Mouse (Mus musculus) adrenal gland, postnatal 4 days (tissue): ENCODE data around the gene Sipa1l3. TPM values are rescaled to one million over a fixed set of nuclear protein-coding genes. Genes with fewer than 3 reads are reported as not detected.

ENCODE experiments used
- DNase-seq, 2 experiments: peaks; one replicate each; pipeline ENCODE4 v3.0.0; 2021 to 2022; ENCODE audit warnings: low spot score in 2 of 2, mixed read lengths in 2 of 2
- total RNA-seq, 2 experiments: library from RNA; stranded (reverse); gene quantifications; 2 replicates each; pipeline ENCODE4 v1.2.3; 2021

Gene Sipa1l3
- total RNA-seq, 2 experiments from 2014 or later = 67.4 to 86.4 TPM

GRCm38 (mm10) chr7:29508522-29508921 lies 9.9 kb downstream of the Sipa1l3 start:
- DNase-seq = no peak

GRCm38 (mm10) chr7:29505337-29506318 lies 12.8 kb downstream of the Sipa1l3 start:
- DNase-seq = no peak

- DNase-seq = no peak
These were observed 13.7 kb downstream of the Sipa1l3 start for GRCm38 (mm10) chr7:29504683-29505290.

- no peak for DNase-seq
These were observed 14.8 kb downstream of the Sipa1l3 start for GRCm38 (mm10) chr7:29503616-29504015.

GRCm38 (mm10) chr7:29501214-29501613 lies 17.2 kb downstream of the Sipa1l3 start:
- no peak for DNase-seq

- no peak for DNase-seq
These were observed 19.4 kb downstream of the Sipa1l3 start for GRCm38 (mm10) chr7:29499071-29499470.

GRCm38 (mm10) chr7:29496953-29497590 lies 21.4 kb downstream of the Sipa1l3 start:
- DNase-seq = no peak

GRCm38 (mm10) chr7:29496332-29496731 lies 22.1 kb downstream of the Sipa1l3 start:
- DNase-seq = no peak

GRCm38 (mm10) chr7:29495880-29496279 lies 22.6 kb downstream of the Sipa1l3 start:
- no peak for DNase-seq

GRCm38 (mm10) chr7:29494854-29495253 lies 23.6 kb downstream of the Sipa1l3 start:
- no peak for DNase-seq

GRCm38 (mm10) chr7:29494015-29494414 lies 24.4 kb downstream of the Sipa1l3 start:
- no peak for DNase-seq

GRCm38 (mm10) chr7:29492992-29493391 lies 25.4 kb downstream of the Sipa1l3 start:
- DNase-seq = no peak

GRCm38 (mm10) chr7:29491861-29492260 lies 26.6 kb downstream of the Sipa1l3 start:
- DNase-seq = no peak

GRCm38 (mm10) chr7:29491471-29491755 lies 27.0 kb downstream of the Sipa1l3 start:
- no peak for DNase-seq

GRCm38 (mm10) chr7:29490704-29491470 lies 27.6 kb downstream of the Sipa1l3 start:
- no peak for DNase-seq

- no peak for DNase-seq
These were observed 28.6 kb downstream of the Sipa1l3 start for GRCm38 (mm10) chr7:29489851-29490250.

GRCm38 (mm10) chr7:29489364-29489763 lies 29.1 kb downstream of the Sipa1l3 start:
- DNase-seq = no peak

GRCm38 (mm10) chr7:29486753-29487152 lies 31.7 kb downstream of the Sipa1l3 start:
- no peak for DNase-seq

- DNase-seq = no peak
These were observed 32.7 kb downstream of the Sipa1l3 start for GRCm38 (mm10) chr7:29485721-29486120.

GRCm38 (mm10) chr7:29483556-29483955 lies 34.9 kb downstream of the Sipa1l3 start:
- DNase-seq = no peak
